Mouse (Mus musculus): ENCODE data around the gene Nsd2. TPM values are rescaled to one million over a fixed set of nuclear protein-coding genes. Genes with fewer than 3 reads are reported as not detected.
"Not testable (repeated sequence)": the region's sequence is repeated elsewhere in the genome, so short reads cannot be mapped to it uniquely, and the experiment has no call there.

The Nsd2 gene
- polyA plus RNA-seq, 1 experiment from 2014 or later, result 70.5 TPM

GRCm38 (mm10) chr5:33901278-33901677, 80.8 kb downstream of the Nsd2 start:
- Histone ChIP-seq H3K4me3 (replicated peaks) (no peak overlapping the region), H3K9me3 (no peaks in the 10 kb centered on the region), H3K36me3 (peaks cover 70% of the 10 kb centered on the region), H3K27me3 (no peaks in the 10 kb centered on the region), H3K9ac (replicated peaks) (no peak overlapping the region), H3K4me1 (replicated peaks) (no peaks in the 10 kb centered on the region), H3K27ac (no peak overlapping the region), H3K4me2 (no peak overlapping the region)
- 87% methylated on average over 3 of the region's 3 CpGs for WGBS
- no peak for ATAC-seq (ENCODE audit: insufficient number of reproducible peaks, insufficient read depth, low FRiP score, low TSS enrichment, low read depth)

DNA sequence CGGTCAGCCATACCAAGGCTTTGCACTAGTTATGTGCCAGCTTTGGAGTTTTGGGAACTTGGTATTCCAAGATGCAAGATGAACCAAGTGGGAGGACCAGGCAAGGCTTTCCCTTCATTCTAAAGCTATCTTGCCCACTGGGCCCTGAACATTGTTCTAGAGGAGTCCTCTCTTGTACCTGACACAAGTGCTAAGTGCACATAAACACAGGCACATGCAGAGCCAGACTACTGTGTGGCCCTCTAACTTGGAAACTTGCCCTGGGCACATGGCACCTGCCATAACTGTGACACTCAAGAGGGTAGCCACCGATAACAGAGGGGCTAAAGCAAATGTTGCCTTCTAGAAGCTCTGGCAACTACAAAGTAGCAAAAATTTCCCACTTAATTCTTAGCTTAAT, 82.2 kb downstream of the Nsd2 start:
- no peaks in the 10 kb centered on the region for H3K4me1 ChIP-seq (replicated peaks)
- H3K36me3 ChIP-seq, result peaks cover 56% of the 10 kb centered on the region
- no peak overlapping the region for H3K9ac ChIP-seq (replicated peaks)
- H3K4me3 ChIP-seq (replicated peaks), result no peak overlapping the region
- 96% methylated on average over 2 of the region's 2 CpGs for WGBS
- ATAC-seq (ENCODE audit: insufficient number of reproducible peaks, insufficient read depth, low FRiP score, low TSS enrichment, low read depth), result no peak
- H3K27me3 ChIP-seq, result no peaks in the 10 kb centered on the region
- H3K27ac ChIP-seq, result no peak overlapping the region
- no peak overlapping the region for H3K4me2 ChIP-seq
- no peaks in the 10 kb centered on the region for H3K9me3 ChIP-seq

GRCm38 (mm10) chr5:33903176-33903575, 82.7 kb downstream of the Nsd2 start:
- Histone ChIP-seq H3K4me2 (no peak overlapping the region), H3K36me3 (peaks cover 52% of the 10 kb centered on the region), H3K4me3 (replicated peaks) (no peak overlapping the region), H3K27ac (no peak overlapping the region), H3K9ac (replicated peaks) (no peak overlapping the region), H3K27me3 (no peaks in the 10 kb centered on the region), H3K4me1 (replicated peaks) (no peaks in the 10 kb centered on the region), H3K9me3 (no peaks in the 10 kb centered on the region)
- no peak for ATAC-seq (ENCODE audit: insufficient number of reproducible peaks, insufficient read depth, low FRiP score, low TSS enrichment, low read depth)
- 90% methylated on average over 9 of the region's 9 CpGs for WGBS

DNA sequence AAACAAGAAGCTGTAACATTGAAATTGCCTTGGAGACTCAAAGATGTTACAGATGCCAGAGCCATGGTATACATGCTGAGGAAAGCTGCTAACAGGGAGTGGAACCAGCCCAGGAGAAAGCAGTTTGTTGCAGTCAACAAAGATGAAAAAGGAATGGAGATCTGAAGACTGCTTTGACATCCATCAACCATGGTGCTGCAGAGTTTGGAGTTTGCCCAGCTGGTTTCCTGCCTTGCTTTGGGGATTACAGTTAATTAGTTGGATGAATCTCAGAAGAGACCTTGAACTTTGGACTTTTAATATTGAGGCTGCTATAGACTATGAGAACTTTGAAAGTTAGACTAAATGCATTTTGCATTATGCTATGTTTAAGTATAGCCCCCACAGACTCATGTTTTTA, 94.5 kb downstream of the Nsd2 start:
- not testable (repeated sequence) for ATAC-seq (ENCODE audit: insufficient number of reproducible peaks, insufficient read depth, low FRiP score, low TSS enrichment, low read depth); H3K4me2 ChIP-seq; H3K27ac ChIP-seq; H3K4me3 ChIP-seq (replicated peaks); H3K9ac ChIP-seq (replicated peaks); H3K9me3 ChIP-seq; H3K27me3 ChIP-seq; H3K4me1 ChIP-seq (replicated peaks)
- H3K36me3 ChIP-seq, result peaks cover 62% of the 10 kb centered on the region

DNA sequence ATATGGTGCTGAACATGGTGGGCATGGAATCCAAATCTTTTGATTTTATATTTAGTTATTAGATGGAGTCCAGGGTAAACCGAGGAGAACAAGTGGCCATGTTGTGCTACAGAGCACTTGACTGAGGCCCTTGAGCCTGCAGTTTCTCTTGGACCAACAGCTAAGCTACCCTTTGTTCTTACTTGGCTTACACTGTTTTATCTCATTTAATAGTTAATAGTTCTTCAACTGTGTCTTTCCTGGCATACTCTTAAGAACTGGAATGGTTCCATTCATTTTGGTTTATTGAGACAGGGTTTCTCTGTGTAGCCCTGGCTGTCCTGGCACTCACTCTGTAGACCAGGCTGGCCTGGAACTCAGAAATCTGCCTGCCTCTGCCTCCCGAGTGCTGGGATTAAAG, 96.1 kb downstream of the Nsd2 start:
- not testable (repeated sequence) for H3K4me1 ChIP-seq (replicated peaks); H3K4me2 ChIP-seq; H3K27ac ChIP-seq; H3K4me3 ChIP-seq (replicated peaks); H3K9ac ChIP-seq (replicated peaks); H3K9me3 ChIP-seq; ATAC-seq (ENCODE audit: insufficient number of reproducible peaks, insufficient read depth, low FRiP score, low TSS enrichment, low read depth); H3K27me3 ChIP-seq
- peaks cover 78% of the 10 kb centered on the region for H3K36me3 ChIP-seq
- 95% methylated on average over 2 of the region's 2 CpGs for WGBS

GRCm38 (mm10) chr5:33919466-33919865, 98.9 kb downstream of the Nsd2 start:
- Histone ChIP-seq H3K4me1 (replicated peaks) (no peaks in the 10 kb centered on the region), H3K27ac (no peak overlapping the region), H3K36me3 (peaks cover 68% of the 10 kb centered on the region), H3K9me3 (no peaks in the 10 kb centered on the region), H3K4me2 (no peak overlapping the region), H3K4me3 (replicated peaks) (no peak overlapping the region), H3K27me3 (no peaks in the 10 kb centered on the region), H3K9ac (replicated peaks) (no peak overlapping the region)
- 86% methylated on average over 1 of the region's 1 CpGs for WGBS
- no peak for ATAC-seq (ENCODE audit: insufficient number of reproducible peaks, insufficient read depth, low FRiP score, low TSS enrichment, low read depth)

DNA sequence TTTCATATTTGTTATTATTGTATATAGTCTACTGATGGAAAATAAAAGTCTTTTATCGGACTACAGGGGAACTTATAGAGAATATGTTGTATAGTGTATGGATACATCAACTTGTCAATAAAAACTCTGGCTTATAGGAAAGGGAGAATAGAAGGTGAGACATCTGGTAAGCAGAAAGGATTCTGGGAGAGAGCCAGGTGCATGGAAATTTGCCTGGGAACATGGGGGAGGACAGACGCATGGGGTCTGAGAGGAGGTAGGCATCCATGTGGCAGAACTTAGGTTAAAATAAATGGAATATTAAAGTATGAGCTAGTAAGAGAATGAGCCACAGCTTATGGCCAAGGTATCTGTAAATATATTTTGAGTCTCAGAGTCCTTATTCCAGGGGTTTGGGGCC, 99.5 kb downstream of the Nsd2 start:
- no peak overlapping the region for H3K9ac ChIP-seq (replicated peaks)
- no peaks in the 10 kb centered on the region for H3K4me1 ChIP-seq (replicated peaks)
- H3K9me3 ChIP-seq, result no peaks in the 10 kb centered on the region
- H3K36me3 ChIP-seq, result peaks cover 66% of the 10 kb centered on the region
- 90% methylated on average over 2 of the region's 2 CpGs for WGBS
- H3K27me3 ChIP-seq, result no peaks in the 10 kb centered on the region
- H3K27ac ChIP-seq, result no peak overlapping the region
- no peak overlapping the region for H3K4me3 ChIP-seq (replicated peaks)
- H3K4me2 ChIP-seq, result no peak overlapping the region
- no peak for ATAC-seq (ENCODE audit: insufficient number of reproducible peaks, insufficient read depth, low FRiP score, low TSS enrichment, low read depth)

- no peaks in the 10 kb centered on the region for H3K4me1 ChIP-seq (replicated peaks)
- H3K9me3 ChIP-seq, result no peaks in the 10 kb centered on the region
- H3K4me2 ChIP-seq, result no peak overlapping the region
- ATAC-seq (ENCODE audit: insufficient number of reproducible peaks, insufficient read depth, low FRiP score, low TSS enrichment, low read depth), result no peak
- H3K36me3 ChIP-seq, result peaks cover 58% of the 10 kb centered on the region
- H3K27me3 ChIP-seq, result no peaks in the 10 kb centered on the region
- 89% methylated on average over 4 of the region's 4 CpGs for whole genome bisulfite sequencing
- no peak overlapping the region for H3K4me3 ChIP-seq (replicated peaks)
- no peak overlapping the region for H3K9ac ChIP-seq (replicated peaks)
- no peak overlapping the region for H3K27ac ChIP-seq
Measured at GRCm38 (mm10) chr5:33920924-33921323, 100.4 kb downstream of the Nsd2 start.

DNA sequence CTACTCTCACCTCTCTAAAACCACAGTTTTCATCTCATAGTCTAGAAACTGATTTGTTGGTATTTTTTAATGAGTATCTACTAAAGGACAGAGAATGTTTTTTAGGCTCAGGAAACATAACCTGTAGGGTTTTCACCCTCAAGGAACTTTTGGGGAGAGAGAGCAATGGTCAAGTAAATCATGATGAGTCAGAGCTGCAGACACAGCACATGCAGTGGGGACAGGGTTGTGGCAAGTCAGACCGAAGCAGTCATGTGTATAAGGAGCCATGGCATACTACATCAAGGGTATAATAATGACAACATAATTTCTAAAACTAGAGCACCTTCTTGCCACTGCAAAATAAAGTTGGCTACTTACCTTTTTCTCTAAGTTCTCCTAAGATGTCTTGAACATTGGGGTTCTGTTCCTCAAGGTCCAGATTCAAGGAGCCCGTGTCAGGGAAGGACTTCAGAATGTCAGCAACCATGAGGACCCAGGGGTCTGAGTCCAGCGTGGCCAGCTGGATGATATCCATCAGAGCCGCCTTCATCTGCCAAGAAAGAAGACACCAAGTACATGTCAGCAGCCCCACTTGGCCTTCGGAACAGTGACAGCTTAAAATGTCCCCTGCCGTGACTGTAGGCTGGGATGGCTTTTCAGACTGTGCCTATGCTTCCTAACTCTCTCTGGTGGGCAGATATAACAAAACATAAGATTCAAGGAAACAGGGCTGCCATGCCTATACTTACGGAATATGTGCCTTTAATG, 101.1 kb downstream of the Nsd2 start:
- Histone ChIP-seq H3K4me1 (replicated peaks) (no peaks in the 10 kb centered on the region), H3K4me3 (replicated peaks) (no peak overlapping the region), H3K27ac (no peak overlapping the region), H3K9me3 (no peaks in the 10 kb centered on the region), H3K9ac (replicated peaks) (no peak overlapping the region), H3K4me2 (no peak overlapping the region), H3K36me3 (peaks cover 58% of the 10 kb centered on the region), H3K27me3 (no peaks in the 10 kb centered on the region)
- WGBS, result 89% methylated on average over 7 of the region's 7 CpGs
- ATAC-seq (ENCODE audit: insufficient number of reproducible peaks, insufficient read depth, low FRiP score, low TSS enrichment, low read depth), result no peak

DNA sequence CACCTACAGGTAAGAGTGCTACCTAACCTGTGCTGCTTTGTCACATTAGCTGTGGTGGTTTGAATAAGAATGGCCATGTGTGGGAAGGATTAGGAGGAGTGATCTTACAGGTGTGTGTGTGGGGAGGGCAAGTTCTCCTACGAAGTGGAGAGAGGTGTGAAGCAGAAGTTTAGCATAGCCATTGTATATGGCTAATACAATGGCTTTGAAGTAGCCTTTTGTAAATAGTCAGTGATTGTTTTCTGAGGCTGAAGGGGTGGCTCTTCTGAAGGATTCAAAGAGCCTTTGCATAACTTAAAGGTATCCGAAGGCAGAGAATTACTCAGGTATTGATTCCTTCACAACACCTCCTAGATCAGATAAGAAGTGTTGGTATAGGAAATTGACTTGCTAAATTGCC, 102.0 kb downstream of the Nsd2 start:
- Histone ChIP-seq H3K9me3 (no peaks in the 10 kb centered on the region), H3K4me2 (no peak overlapping the region), H3K27ac (no peak overlapping the region), H3K4me1 (replicated peaks) (no peaks in the 10 kb centered on the region), H3K27me3 (no peaks in the 10 kb centered on the region), H3K36me3 (peaks cover 59% of the 10 kb centered on the region), H3K4me3 (replicated peaks) (no peak overlapping the region), H3K9ac (replicated peaks) (no peak overlapping the region)
- 37% methylated on average over 2 of the region's 2 CpGs for WGBS
- no peak for ATAC-seq (ENCODE audit: insufficient number of reproducible peaks, insufficient read depth, low FRiP score, low TSS enrichment, low read depth)

DNA sequence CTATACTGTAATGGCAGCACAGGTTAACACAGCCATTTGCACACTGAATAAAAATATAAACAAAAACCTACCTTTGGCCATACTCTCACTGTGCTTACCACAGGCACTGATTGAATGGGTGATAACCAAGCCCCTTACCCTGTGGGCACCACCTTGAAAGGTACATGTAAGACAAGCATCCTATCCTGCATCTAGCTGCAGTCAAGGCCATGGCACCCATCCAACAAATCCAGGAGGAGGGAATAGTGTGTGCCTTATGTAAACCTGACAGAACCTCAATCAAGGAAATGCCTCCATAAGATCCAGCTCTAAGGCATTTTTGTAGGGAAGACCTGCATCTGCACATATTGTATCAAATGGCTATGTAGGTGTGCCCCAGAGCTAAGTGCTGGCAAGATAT, 105.6 kb downstream of the Nsd2 start:
- Histone ChIP-seq H3K4me1 (replicated peaks) (no peaks in the 10 kb centered on the region), H3K9me3 (peaks cover 10% of the 10 kb centered on the region), H3K4me2 (no peak overlapping the region), H3K27ac (no peak overlapping the region), H3K36me3 (peaks cover 58% of the 10 kb centered on the region), H3K9ac (replicated peaks) (no peak overlapping the region), H3K27me3 (no peaks in the 10 kb centered on the region), H3K4me3 (replicated peaks) (no peak overlapping the region)
- ATAC-seq (ENCODE audit: insufficient number of reproducible peaks, insufficient read depth, low FRiP score, low TSS enrichment, low read depth), result no peak

DNA sequence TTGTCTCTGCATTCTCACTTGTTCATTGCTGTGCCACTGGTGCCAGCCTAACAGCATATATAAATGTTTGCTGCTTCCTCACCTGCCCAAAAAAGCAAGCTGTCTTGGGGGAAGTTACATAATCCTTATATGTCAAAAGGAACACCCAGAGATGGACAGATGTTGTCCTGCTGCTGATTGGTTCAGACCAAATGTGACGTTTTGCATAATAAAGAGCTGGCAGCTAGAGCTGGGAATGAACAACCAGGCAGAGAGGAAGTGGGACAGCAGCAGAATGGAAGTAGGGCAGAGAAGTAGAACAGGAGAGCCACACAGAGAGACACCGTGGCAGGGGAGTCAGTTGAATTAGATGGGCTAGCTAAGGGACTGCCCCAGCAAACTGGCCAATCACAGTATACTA, 111.9 kb downstream of the Nsd2 start:
- H3K36me3 ChIP-seq, result peaks cover 39% of the 10 kb centered on the region
- 82% methylated on average over 2 of the region's 2 CpGs for WGBS

More for the DNA sequence above, 111.9 kb downstream of the Nsd2 start:
- Histone ChIP-seq H3K4me1 (replicated peaks) (peaks cover 22% of the 10 kb centered on the region), H3K9ac (replicated peaks) (no peak overlapping the region), H3K9me3 (peaks cover 10% of the 10 kb centered on the region), H3K4me2 (no peak overlapping the region), H3K27me3 (no peaks in the 10 kb centered on the region), H3K27ac (no peak overlapping the region), H3K4me3 (replicated peaks) (no peak overlapping the region)
- no peak for ATAC-seq (ENCODE audit: insufficient number of reproducible peaks, insufficient read depth, low FRiP score, low TSS enrichment, low read depth)

All from limb, embryonic 12.5 days (tissue).